Mouse (Mus musculus): ENCODE data around the gene D430041D05Rik.

The D430041D05Rik gene

DNA sequence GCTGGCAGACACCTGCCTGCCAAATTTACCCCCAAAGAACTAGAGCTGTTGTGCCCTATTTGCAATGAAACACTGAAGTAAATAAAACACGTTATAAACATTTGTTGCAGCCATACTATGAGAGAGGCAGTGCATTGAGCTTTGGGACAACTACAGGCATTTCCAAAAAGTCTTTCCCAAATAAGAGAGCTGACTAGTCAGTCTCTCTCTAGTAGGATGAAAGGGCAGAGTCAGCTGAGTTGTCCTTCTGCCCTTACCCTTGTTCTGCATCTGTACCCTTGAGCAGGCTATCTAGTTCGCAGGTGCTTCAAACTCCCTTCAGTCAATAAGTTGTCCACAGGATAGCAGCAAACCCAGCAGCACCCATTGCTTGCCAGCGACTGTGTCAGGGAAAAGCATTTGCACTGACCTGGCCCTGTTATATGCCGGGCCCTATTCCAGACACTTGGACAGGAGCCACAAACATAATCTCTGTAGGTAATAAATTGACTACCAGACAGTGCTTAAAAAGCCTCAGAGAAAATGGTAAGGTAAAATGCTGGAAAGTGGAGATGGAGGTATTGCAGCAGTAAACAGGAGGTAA, at the start of gene D430041D05Rik:
D430041D05Rik (minus strand) TSS at position 51 of the 583 bp plus-strand sequence.
- no peak for DNase-seq

DNA sequence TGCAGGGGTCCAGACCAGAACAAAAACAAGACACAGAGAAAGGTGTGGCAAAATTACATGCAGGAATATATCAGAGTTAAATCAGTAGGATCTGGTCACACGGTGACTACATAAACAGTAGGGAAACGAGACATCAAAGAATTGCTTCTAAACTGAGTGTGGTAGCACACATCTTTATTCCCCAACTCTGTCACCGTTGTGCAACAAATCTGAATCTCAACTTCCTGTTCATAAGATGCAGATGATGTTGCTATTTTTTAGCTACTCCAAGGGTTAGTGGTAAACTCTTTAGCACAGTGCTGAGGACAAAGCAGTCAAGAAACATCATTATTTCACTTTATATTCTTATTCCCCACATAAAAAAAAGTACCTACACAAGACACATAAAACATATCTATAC, 49.2 kb upstream of the D430041D05Rik start:
- no peak for DNase-seq

GRCm38 (mm10) chr2:104458569-104459332, 47.9 kb upstream of the D430041D05Rik start:
- DNase-seq: no peak

DNA sequence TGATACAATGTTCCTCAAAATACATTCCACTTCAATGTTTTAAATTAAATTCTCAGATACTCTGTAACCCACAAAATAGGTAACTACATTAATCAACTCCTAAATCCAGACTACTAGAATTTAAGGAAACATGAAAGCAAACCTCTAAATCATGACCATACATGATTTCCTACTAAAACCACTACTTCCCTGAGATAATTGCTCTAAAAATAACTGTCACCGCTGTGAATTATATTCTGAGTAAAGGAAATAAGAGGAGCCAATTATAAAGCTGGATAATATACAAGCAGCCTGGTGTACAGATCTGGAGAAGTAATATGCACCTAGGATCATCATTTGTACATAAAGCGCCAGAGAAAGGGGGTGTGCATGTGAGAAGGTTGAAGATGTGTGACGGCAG, 46.3 kb upstream of the D430041D05Rik start:
- no peak for DNase-seq

GRCm38 (mm10) chr2:104450685-104451084, 39.9 kb upstream of the D430041D05Rik start:
- no peak for DNase-seq

GRCm38 (mm10) chr2:104449191-104449590, 38.4 kb upstream of the D430041D05Rik start:
- no peak for DNase-seq

- DNase-seq: no peak
These were observed 37.4 kb upstream of the D430041D05Rik start for GRCm38 (mm10) chr2:104448201-104448600.

- DNase-seq: no peak
These were observed 35.2 kb upstream of the D430041D05Rik start for GRCm38 (mm10) chr2:104446016-104446415.

GRCm38 (mm10) chr2:104444776-104445175, 34.0 kb upstream of the D430041D05Rik start:
- DNase-seq: peak; percentile 75

DNA sequence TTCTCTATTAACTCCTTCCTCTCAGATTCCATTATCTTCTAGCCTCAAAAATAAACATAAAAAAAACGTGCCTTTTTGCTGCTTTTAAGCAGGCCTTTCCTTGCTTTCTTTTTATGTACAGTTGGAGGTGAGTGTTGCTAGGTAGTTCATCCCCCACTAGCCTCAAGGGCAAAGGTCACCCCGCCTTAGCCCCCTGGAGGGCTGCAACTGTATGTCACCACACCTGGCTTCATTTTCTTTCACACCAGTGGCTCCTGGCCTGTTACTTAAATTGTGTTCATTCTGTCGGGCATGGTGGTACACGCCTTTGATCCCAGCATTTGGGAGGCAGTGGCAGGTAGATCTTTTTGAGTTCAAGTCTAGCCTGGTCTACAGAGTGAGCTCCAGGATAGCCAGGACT, 31.5 kb upstream of the D430041D05Rik start:
- DNase-seq: no peak

GRCm38 (mm10) chr2:104436226-104436625, 25.4 kb upstream of the D430041D05Rik start:
- DNase-seq: no peak

DNA sequence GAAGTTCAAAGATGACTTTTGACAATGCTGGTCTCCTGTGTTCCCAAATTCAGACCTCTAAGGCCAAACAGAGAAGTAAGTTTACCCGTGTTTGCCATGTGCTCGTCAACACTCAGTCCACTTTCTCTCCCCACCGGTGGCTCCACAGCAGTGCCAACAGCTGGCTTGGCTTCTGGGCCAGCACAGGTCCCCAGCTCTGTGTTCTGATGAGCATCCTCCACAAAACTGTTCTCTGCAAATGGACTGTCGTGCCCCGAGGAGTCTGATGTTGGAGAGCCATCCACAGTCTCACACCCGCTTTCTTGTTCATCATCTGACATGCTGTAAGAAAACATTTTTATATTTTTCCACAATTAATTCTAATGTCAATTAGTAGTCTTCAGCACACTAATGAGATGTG, 20.3 kb upstream of the D430041D05Rik start:
- no peak for DNase-seq

GRCm38 (mm10) chr2:104430566-104430965, 19.8 kb upstream of the D430041D05Rik start:
- no peak for DNase-seq

DNA sequence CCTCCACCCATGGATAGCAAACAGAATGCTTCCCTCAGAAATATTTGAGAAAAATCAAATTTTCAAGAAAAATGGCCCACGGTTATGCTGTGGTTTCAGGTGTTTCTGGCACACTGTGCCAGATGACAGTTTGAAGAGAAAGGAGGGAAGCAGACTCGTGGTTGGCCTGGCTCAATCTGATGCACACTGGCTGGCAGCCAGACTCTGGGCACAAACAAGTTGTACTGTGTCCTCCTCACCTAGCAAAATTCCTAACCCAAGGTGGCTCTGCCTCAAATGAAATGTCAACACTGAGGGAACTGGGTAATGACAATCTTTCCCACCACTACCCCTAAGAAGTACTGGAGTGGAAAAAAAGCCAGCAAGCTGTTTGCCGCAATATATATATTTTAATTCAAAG, 15.3 kb upstream of the D430041D05Rik start:
- no peak for DNase-seq

DNA sequence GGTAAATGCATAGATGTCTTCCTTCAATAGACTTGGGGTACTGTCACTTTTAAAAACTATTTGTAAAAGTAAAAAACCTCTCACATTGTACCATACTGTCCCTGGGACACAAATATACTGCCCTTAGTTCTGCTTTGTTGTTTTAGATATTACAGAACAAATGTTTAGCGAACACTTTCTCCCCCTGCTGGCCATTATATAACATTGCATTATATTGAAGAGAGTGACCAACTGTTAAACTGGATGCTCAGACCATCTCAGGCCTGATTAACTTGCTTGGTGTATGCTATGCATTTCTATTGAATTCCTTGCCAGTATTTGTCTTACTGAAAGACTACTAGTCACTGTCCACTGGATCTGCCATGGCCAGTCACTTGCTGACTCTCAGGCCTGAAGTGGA, 11.4 kb upstream of the D430041D05Rik start:
- DNase-seq: no peak

DNA sequence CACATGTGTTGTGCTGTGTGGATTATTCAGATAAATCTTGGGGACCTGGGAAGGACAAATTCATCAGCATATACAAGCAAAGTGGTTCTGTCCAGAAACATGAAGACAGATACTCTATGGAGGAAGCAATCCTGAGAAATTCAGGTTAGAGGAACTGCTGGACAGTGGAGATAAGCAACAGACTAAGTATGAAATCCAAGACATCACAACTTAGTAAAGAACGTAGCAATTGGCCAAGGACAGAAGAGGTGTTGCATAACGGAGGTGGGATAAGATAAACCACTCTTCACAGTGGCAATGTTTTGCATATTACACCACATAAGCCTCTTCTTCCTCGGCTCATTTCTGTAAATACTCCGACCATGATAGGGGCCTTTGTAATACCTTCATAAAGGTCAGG, 10.0 kb upstream of the D430041D05Rik start:
- no peak for DNase-seq

DNA sequence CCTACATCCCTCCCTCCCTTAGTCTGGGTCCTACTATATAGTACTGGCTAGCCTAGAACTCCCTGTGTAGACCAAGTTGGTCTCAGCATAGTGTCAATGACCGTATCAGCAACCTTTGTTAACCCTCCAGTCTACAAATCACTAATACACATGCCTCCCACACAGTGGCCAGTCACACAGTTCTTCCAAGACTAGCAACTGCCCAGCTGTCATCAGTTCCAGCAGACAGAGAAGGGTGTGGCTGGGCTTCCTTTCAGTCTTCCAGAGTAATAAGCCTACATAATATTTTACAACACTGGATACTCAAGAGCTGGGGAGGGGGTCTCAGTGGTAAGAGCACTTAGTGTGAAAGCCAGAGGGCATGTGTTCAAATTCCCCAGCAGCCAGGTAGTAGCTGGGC, 9.2 kb upstream of the D430041D05Rik start:
- no peak for DNase-seq

DNA sequence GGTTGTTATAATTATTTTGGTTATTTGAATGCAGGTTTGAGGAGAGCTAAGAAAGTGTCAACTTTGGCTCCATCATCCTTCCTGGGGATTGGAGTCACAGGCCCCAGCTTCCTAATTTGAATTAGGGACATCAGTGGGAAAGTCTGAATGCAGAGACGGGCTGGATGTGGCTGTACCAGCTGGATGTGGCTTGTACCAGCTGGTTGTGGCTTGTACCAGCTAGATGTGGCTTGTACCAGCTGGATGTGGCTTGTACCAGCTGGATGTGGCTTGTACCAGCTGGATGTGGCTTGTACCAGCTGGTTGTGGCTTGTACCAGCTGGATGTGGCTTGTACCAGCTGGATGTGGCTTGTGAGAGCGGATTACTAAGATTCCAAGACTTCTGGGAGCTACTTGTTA, 8.6 kb upstream of the D430041D05Rik start:
- no peak for DNase-seq

DNA sequence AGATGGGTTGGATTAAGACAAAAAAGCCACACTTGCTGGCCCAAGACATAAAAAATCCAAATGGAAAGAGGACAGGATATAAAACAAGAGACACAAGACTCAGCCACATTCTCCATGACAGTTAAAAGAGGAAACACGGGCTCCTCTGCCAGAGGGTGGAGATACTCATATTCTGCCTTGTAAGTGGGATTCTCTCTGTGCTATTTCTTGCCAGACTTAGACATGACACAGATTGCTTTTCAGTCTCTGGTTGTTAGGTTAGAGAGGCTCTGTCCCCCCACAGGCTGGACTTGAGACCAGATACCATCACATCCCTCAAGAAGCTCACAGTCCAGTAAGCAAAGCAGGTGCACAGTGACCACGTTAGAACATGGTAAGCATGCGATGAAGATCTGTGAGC, 2.2 kb upstream of the D430041D05Rik start:
- DNase-seq: no peak

- DNase-seq: no peak
These were observed 1.7 kb upstream of the D430041D05Rik start for GRCm38 (mm10) chr2:104412496-104412895.

DNA sequence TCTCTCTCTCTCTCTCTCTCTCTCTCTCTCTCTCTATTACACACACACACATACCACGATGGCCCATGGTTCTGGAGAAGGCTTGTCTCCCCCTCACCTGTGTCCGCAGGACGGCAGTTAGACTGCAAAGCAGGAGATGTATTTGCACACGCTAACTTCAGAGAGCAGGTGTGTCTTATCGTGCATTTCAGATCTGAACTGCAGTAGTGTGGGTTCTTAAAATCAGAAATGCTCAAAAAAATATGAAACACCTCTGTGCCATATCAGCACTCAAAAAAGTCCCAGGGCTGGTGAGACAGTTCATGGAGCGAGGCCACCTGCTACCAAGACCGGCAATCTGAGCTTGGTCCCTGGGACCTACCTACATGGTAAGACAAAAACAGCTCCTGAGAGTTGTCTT, 993 bp upstream of the D430041D05Rik start:
- no peak for DNase-seq

DNA sequence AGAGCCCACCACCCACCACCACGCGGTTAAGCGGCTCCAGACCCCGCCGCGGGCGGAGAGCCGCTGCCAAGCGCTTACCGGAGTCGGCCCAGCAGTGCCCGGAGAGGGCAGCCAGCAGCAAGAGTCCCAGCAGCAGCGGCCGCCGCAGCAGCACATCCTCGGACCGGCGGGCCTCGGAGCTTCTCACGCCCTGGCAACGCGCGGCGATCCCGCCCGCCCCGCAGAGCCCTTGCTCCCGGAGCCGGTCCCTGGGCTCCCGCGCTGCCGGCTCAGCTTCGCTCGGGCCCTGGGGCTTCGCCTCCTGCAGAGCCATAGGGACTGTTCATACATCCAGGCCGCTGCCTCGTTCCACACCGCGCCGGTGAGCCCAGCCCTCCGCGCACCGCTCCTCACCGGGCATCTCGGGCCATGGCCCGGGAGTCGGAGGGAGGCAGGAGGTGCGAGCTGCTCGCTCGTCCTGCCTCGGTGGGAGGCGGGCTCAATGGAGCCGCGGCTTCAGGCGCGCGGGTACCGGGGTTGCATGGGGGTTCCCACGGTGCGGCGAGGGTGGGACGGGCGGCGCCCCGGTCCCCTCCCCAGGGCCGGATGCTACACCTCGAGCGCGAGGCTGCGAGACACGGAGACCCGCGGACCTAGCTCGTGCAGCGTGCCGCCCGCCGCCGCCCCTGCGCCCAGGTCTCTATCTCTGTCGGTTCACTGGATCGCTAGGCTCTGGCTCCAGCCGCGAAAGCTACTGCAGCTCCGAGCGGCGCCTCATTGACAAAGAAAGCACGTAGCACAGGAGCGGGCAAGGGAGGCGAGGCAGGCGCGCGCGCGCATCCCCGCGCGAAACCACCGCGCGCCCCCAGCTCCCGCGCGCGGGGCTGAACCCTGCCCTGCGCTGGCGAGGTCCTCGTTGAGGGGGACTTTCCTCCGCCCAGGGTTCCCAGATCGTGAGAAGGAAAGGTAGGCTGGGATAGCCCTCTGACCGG, 677 bp downstream of the D430041D05Rik start:
- peak; percentile 41 for DNase-seq

GRCm38 (mm10) chr2:104408351-104408750, 2.5 kb downstream of the D430041D05Rik start:
- DNase-seq: no peak

All from kidney, postnatal 10 days (tissue).